Mouse (Mus musculus): ENCODE measurements around the gene Ccdc33.

GRCm38 (mm10) chr9:58043496-58044017 is 75.1 kb downstream of the Ccdc33 start:
- TF ChIP-seq POLR2A (IDR thresholded peaks at IDR 0.05; ENCODE audit: borderline replicate concordance, extremely low read depth, low read depth, low read length) (no peak), CTCF (IDR thresholded peaks at IDR 0.05; ENCODE audit: insufficient read depth, low read length) (no peak)
